Mouse (Mus musculus) stomach, embryonic 14.5 days (tissue): ENCODE measurements around the gene Slit3. TPM values are rescaled to one million over a fixed set of nuclear protein-coding genes. Genes with fewer than 3 reads are reported as not detected.

ENCODE experiments used
- ATAC-seq: fragments of 200-750 bp; cut with Nextera tagmentation; 2 replicates; pipeline ENCODE4 v1.8.0; 2017; ENCODE audit warnings: low read depth, moderate TSS enrichment; ENCODE audit not compliant: insufficient number of reproducible peaks, insufficient read depth, low FRiP score
- H3K27ac ChIP-seq: fragments of 300-500 bp; sonication (generic); 2 replicates; pipeline ENCODE4 v1.5.1; 2014; ENCODE audit warnings: mild to moderate bottlenecking, low read length, moderate library complexity, mixed read lengths
- H3K27me3 ChIP-seq: fragments of 300-500 bp; sonication (generic); 2 replicates; pipeline ENCODE4 v1.6.1; 2014; ENCODE audit warnings: low read length, control low read depth, mixed read lengths; ENCODE audit not compliant: control insufficient read depth, insufficient read depth
- H3K36me3 ChIP-seq: fragments of 300-500 bp; sonication (generic); 2 replicates; pipeline ENCODE4 v1.6.1; 2014; ENCODE audit warnings: mild to moderate bottlenecking, control low read depth, low read length, moderate library complexity, mixed read lengths; ENCODE audit not compliant: control insufficient read depth, insufficient read depth
- H3K4me1 ChIP-seq: fragments of 300-500 bp; sonication (generic); 2 replicates; pipeline ENCODE4 v1.6.1; 2014; ENCODE audit warnings: low read length, control low read depth, mixed read lengths; ENCODE audit not compliant: control insufficient read depth, insufficient read depth
- H3K4me2 ChIP-seq: fragments of 300-500 bp; sonication (generic); replicated peaks from 2 replicates; pipeline ENCODE4 v1.6.1; 2014; ENCODE audit warnings: low read depth, low read length, control low read depth
- H3K4me3 ChIP-seq: fragments of 300-500 bp; sonication (generic); 2 replicates; pipeline ENCODE4 v1.5.1; 2014; ENCODE audit warnings: low read depth, low read length, control low read depth
- H3K9ac ChIP-seq: fragments of 300-500 bp; sonication (generic); replicated peaks from 2 replicates; pipeline ENCODE4 v1.6.1; 2014; ENCODE audit warnings: low read depth, mild to moderate bottlenecking, control low read depth, low read length, moderate library complexity, mixed read lengths
- H3K9me3 ChIP-seq: fragments of 300-500 bp; sonication (generic); 2 replicates; pipeline ENCODE4 v1.6.1; 2016; ENCODE audit warnings: low read depth, low read length, control low read depth; ENCODE audit not compliant: control insufficient read depth
- WGBS: fragments of 180-500 bp; shearing (Covaris S2); extraction: QIAGEN DNeasy Blood & Tissue Kit; methylation state at CpG from one replicate; pipeline ENCODE4 v1.1.7; 2014; 5-methylcytosine and 5-hydroxymethylcytosine counted together
- polyA plus RNA-seq: library from polyadenylated mRNA; unstranded; fragments of >200 nt; fragmentation: Nextera tagmentation; extraction: Ambion mirVana; gene quantifications from 2 replicates; pipeline ENCODE4 v1.2.1, GENCODE M21; 2014

Slit3 gene
- polyA plus RNA-seq, 1 experiment from 2014 or later, result 18.3 TPM

GRCm38 (mm10) chr11:35428036-35428435, 307.0 kb downstream of the Slit3 start:
- Histone ChIP-seq H3K4me3 (no peak overlapping the region), H3K27ac (no peak overlapping the region), H3K36me3 (no peaks in the 10 kb centered on the region), H3K4me1 (no peaks in the 10 kb centered on the region), H3K27me3 (no peaks in the 10 kb centered on the region), H3K9me3 (no peaks in the 10 kb centered on the region), H3K4me2 (no peak overlapping the region), H3K9ac (no peak overlapping the region)
- WGBS, result 48% methylated on average over 7 of the region's 7 CpGs
- no peak for ATAC-seq

DNA sequence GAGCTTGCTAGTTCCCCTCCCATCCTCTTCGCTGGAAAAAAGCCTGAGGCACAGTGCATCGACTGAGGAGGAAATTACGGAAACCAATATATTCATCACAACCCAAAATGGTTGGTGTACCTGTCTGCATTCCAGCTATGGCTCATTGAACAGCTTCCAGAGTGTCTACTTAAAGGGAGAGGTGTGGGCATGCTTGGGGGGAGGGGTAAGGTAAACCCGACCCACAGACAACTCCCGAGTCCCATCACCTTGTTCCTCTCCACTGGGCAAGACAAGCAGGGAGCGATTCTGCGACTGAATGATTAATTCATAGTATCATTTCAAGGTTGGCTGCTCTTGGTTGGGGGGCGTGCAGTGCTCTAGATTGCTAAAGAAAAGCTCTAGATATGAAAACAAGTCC, 310.1 kb downstream of the Slit3 start:
- no peaks in the 10 kb centered on the region for H3K4me1 ChIP-seq
- no peaks in the 10 kb centered on the region for H3K36me3 ChIP-seq
- no peak overlapping the region for H3K4me2 ChIP-seq
- no peak overlapping the region for H3K9ac ChIP-seq
- WGBS, result 83% methylated on average over 8 of the region's 8 CpGs
- no peak overlapping the region for H3K27ac ChIP-seq
- no peak overlapping the region for H3K4me3 ChIP-seq
- H3K9me3 ChIP-seq, result no peaks in the 10 kb centered on the region
- no peak for ATAC-seq
- H3K27me3 ChIP-seq, result no peaks in the 10 kb centered on the region

GRCm38 (mm10) chr11:35437510-35437909, 316.5 kb downstream of the Slit3 start:
- no peaks in the 10 kb centered on the region for H3K36me3 ChIP-seq
- no peak for ATAC-seq

DNA sequence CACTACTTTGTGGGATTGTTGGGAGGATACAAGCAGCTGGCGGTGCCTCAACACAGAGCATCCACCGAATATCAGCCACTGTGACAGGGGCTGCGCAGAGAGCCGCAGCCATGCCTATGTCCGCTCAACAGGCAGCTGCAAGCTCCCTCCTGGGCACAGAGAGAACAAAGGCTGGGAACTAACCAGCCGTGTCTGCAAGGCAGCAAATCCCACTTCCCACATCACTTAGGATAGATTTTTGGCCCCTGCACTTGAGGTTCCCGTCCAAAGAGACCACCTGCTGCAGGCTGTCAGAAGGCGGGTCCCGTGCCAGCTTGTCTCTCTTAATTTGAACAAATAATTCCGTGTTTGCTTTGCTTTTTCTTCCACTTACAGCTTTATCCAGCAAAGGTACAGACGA, 319.2 kb downstream of the Slit3 start:
- Histone ChIP-seq H3K4me3 (no peak overlapping the region), H3K27ac (no peak overlapping the region), H3K9ac (no peak overlapping the region), H3K4me1 (no peaks in the 10 kb centered on the region), H3K4me2 (no peak overlapping the region), H3K36me3 (no peaks in the 10 kb centered on the region), H3K27me3 (no peaks in the 10 kb centered on the region), H3K9me3 (no peaks in the 10 kb centered on the region)
- ATAC-seq, result no peak
- 69% methylated on average over 11 of the region's 11 CpGs for WGBS

More at GRCm38 (mm10) chr11:35437510-35437909, 316.5 kb downstream of the Slit3 start:
- WGBS, result 78% methylated on average over 6 of the region's 6 CpGs
- Histone ChIP-seq H3K9me3 (no peaks in the 10 kb centered on the region), H3K4me2 (no peak overlapping the region), H3K4me3 (no peak overlapping the region), H3K27me3 (no peaks in the 10 kb centered on the region), H3K9ac (no peak overlapping the region), H3K4me1 (no peaks in the 10 kb centered on the region), H3K27ac (no peak overlapping the region)

DNA sequence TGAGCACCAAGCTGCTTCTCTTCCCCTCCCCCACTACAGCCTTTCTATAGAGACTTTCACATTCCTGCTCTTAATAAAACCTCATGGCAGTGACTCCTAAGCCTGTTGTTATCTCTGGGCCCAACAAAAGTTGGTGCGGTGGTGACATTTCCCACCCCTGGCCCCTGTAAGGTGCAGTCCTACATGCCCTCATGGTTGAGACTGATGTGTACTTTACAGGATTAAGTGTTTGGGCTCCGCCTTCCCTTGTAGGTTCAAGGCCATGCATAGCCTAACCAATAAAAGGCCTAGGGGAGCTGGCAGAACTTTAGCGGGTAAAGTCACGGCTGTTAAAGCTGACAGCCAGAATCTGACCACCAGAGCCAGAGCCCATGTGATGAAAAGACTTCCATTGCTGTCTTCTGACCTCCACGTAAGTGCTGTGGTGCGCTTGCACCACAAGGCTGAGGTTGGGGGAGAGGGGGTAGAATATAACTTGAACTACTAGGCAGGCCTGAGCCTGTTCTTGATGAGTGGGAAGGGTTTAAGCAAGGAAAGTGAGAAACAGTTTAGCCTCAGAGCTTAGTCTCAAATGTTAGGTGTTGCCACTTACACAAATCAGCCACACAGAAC, 323.6 kb downstream of the Slit3 start:
- H3K9me3 ChIP-seq, result no peaks in the 10 kb centered on the region
- H3K4me2 ChIP-seq, result no peak overlapping the region
- no peak overlapping the region for H3K4me3 ChIP-seq
- peaks cover 3% of the 10 kb centered on the region; the same call in 1 of the 2 replicates for H3K4me1 ChIP-seq
- no peak for ATAC-seq
- WGBS, result 72% methylated on average over 6 of the region's 6 CpGs
- no peak overlapping the region for H3K27ac ChIP-seq
- H3K27me3 ChIP-seq, result no peaks in the 10 kb centered on the region
- no peak overlapping the region for H3K9ac ChIP-seq
- no peaks in the 10 kb centered on the region for H3K36me3 ChIP-seq

GRCm38 (mm10) chr11:35447951-35448350, 326.9 kb downstream of the Slit3 start:
- Histone ChIP-seq H3K4me3 (no peak overlapping the region), H3K27ac (no peak overlapping the region), H3K27me3 (no peaks in the 10 kb centered on the region), H3K9ac (no peak overlapping the region), H3K4me2 (no peak overlapping the region), H3K4me1 (peaks cover 3% of the 10 kb centered on the region; the same call in 1 of the 2 replicates), H3K36me3 (no peaks in the 10 kb centered on the region), H3K9me3 (no peaks in the 10 kb centered on the region)
- 32% methylated on average over 9 of the region's 9 CpGs for WGBS
- ATAC-seq, result no peak

DNA sequence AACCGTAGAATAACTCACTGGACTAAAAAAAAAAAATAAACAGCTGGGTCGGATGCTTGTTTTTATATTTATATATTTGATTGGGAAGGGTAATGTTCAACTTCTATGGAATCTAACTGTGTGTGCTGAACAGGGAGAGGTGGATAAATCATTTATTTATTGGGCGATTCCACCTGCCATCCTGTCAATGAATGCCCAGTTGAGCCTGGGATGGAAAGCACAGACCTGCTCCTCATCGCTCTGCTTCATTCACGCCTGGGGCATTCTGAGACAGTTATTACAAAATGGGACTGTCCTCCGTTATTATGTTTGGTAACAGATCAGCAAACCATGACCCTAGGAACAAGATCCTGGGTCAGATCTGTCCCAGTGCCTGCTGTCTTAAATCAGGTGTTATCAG, 328.2 kb downstream of the Slit3 start:
- no peak overlapping the region for H3K4me3 ChIP-seq
- H3K4me1 ChIP-seq, result peaks cover 3% of the 10 kb centered on the region; the same call in 1 of the 2 replicates
- H3K9me3 ChIP-seq, result no peaks in the 10 kb centered on the region
- no peaks in the 10 kb centered on the region for H3K27me3 ChIP-seq
- ATAC-seq, result no peak
- no peak overlapping the region for H3K9ac ChIP-seq
- H3K36me3 ChIP-seq, result no peaks in the 10 kb centered on the region
- WGBS, result 83% methylated on average over 6 of the region's 6 CpGs
- no peak overlapping the region for H3K27ac ChIP-seq
- no peak overlapping the region for H3K4me2 ChIP-seq

DNA sequence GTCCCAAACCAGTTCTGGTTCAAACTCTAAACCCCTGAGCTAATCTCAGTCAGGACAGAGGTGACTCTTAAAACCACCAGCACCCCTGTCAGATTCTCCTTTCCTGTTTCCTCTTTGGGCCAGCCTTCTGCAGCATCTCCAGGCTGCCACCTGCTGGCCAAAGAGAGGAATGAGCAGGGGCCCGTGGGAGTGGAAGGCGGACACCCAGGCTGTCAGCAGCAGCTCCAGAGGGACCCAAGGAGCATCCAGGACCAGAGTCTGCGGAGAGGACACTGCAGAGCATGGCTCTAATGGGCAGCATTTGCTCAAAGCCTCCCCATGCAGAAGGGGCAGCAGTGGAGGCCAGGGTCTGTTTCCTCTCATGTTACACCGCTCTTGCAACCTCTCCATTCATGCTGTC, 330.6 kb downstream of the Slit3 start:
- Histone ChIP-seq H3K4me3 (no peak overlapping the region), H3K4me2 (no peak overlapping the region), H3K36me3 (no peaks in the 10 kb centered on the region), H3K9me3 (no peaks in the 10 kb centered on the region), H3K9ac (no peak overlapping the region), H3K27ac (no peak overlapping the region), H3K4me1 (peaks cover 3% of the 10 kb centered on the region; the same call in 1 of the 2 replicates), H3K27me3 (no peaks in the 10 kb centered on the region)
- 32% methylated on average over 4 of the region's 4 CpGs for WGBS
- ATAC-seq, result peak; percentile 33; the same call in 1 of the 2 replicates

DNA sequence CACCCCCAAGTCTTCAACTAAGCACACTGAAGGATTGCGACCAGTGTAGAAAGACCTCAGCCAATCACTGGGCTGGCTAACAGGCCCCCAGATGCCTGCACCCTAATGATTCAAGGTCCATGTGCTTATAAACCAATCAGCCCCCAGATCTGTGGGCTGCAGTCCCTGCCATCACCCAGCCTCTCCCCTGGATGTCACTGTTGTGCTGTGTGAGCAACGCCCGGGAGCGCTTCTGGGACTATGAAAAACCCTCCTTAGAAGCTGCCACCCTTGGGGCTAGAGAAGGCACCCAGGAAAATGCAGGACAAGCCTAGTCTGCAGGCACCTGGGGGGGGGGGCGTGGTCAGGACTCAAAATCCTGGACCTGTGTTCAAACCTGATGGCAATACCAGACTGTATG, 331.4 kb downstream of the Slit3 start:
- ATAC-seq, result no peak

More for the DNA sequence above, 331.4 kb downstream of the Slit3 start:
- no peak overlapping the region for H3K4me2 ChIP-seq
- no peaks in the 10 kb centered on the region for H3K36me3 ChIP-seq
- WGBS, result 51% methylated on average over 5 of the region's 5 CpGs
- no peaks in the 10 kb centered on the region for H3K9me3 ChIP-seq
- no peak overlapping the region for H3K4me3 ChIP-seq
- no peak overlapping the region for H3K9ac ChIP-seq
- no peaks in the 10 kb centered on the region for H3K27me3 ChIP-seq
- H3K27ac ChIP-seq, result no peak overlapping the region
- H3K4me1 ChIP-seq, result peaks cover 3% of the 10 kb centered on the region; the same call in 1 of the 2 replicates
